Mouse (Mus musculus): ENCODE measurements around the gene Dtl.
A peak's percentile ranks its signal among the peaks of the same experiment; 100 is the strongest.

Gene Dtl

GRCm38 (mm10) chr1:191575458-191576247, at the start of gene Dtl, which contains the start of gene Ints7:
Gene Dtl (minus strand): TSS chr1:191575544.
Gene Ints7 (plus strand): TSS chr1:191575636.
- peak; percentile 97 to 98 for DNase-seq (ENCODE audit: low spot score in 2 of 2)

- no peak for DNase-seq (ENCODE audit: low spot score in 2 of 2)
Measured at GRCm38 (mm10) chr1:191625026-191625425, 49.7 kb upstream of the Dtl start.

- DNase-seq (ENCODE audit: low spot score in 2 of 2), result no peak
Measured at GRCm38 (mm10) chr1:191624492-191624891, 49.1 kb upstream of the Dtl start.

- peak; percentile 15 to 36 for DNase-seq (ENCODE audit: low spot score in 2 of 2)
Measured at GRCm38 (mm10) chr1:191622801-191623200, 47.5 kb upstream of the Dtl start.

GRCm38 (mm10) chr1:191621096-191621495, 45.8 kb upstream of the Dtl start:
- DNase-seq (ENCODE audit: low spot score in 2 of 2), result no peak

GRCm38 (mm10) chr1:191618067-191618766, 42.9 kb upstream of the Dtl start:
- DNase-seq (ENCODE audit: low spot score in 2 of 2), result no peak

- DNase-seq (ENCODE audit: low spot score in 2 of 2), result no peak
Measured at GRCm38 (mm10) chr1:191617589-191617988, 42.2 kb upstream of the Dtl start.

- DNase-seq (ENCODE audit: low spot score in 2 of 2), result no peak
Measured at GRCm38 (mm10) chr1:191616245-191616644, 40.9 kb upstream of the Dtl start.

GRCm38 (mm10) chr1:191612877-191613276, 37.5 kb upstream of the Dtl start:
- no peak for DNase-seq (ENCODE audit: low spot score in 2 of 2)

GRCm38 (mm10) chr1:191611686-191612085, 36.3 kb upstream of the Dtl start:
- DNase-seq (ENCODE audit: low spot score in 2 of 2), result peak in 1 of 2 experiments; percentile 36

GRCm38 (mm10) chr1:191610357-191610756, 35.0 kb upstream of the Dtl start:
- peak; percentile 68 to 85 for DNase-seq (ENCODE audit: low spot score in 2 of 2)

GRCm38 (mm10) chr1:191609578-191609977, 34.2 kb upstream of the Dtl start:
- no peak for DNase-seq (ENCODE audit: low spot score in 2 of 2)

GRCm38 (mm10) chr1:191609051-191609450, 33.7 kb upstream of the Dtl start:
- no peak for DNase-seq (ENCODE audit: low spot score in 2 of 2)

GRCm38 (mm10) chr1:191604690-191605089, 29.3 kb upstream of the Dtl start:
- no peak for DNase-seq (ENCODE audit: low spot score in 2 of 2)

- DNase-seq (ENCODE audit: low spot score in 2 of 2), result no peak
Measured at GRCm38 (mm10) chr1:191599210-191599609, 23.9 kb upstream of the Dtl start.

GRCm38 (mm10) chr1:191596076-191596475, 20.7 kb upstream of the Dtl start:
- DNase-seq (ENCODE audit: low spot score in 2 of 2), result no peak

- no peak for DNase-seq (ENCODE audit: low spot score in 2 of 2)
Measured at GRCm38 (mm10) chr1:191592016-191592720, 16.8 kb upstream of the Dtl start.

- DNase-seq (ENCODE audit: low spot score in 2 of 2), result no peak
Measured at GRCm38 (mm10) chr1:191588749-191589148, 13.4 kb upstream of the Dtl start.

- DNase-seq (ENCODE audit: low spot score in 2 of 2), result no peak
Measured at GRCm38 (mm10) chr1:191587062-191587461, 11.7 kb upstream of the Dtl start.

GRCm38 (mm10) chr1:191585704-191586103, 10.4 kb upstream of the Dtl start:
- DNase-seq (ENCODE audit: low spot score in 2 of 2), result no peak

- DNase-seq (ENCODE audit: low spot score in 2 of 2), result no peak
Measured at GRCm38 (mm10) chr1:191584483-191584882, 9.1 kb upstream of the Dtl start.

GRCm38 (mm10) chr1:191583836-191584235, 8.5 kb upstream of the Dtl start:
- no peak for DNase-seq (ENCODE audit: low spot score in 2 of 2)

All from right cerebral cortex, postnatal 36 days (tissue).